Mouse (Mus musculus) heart, postnatal 10 days (tissue): ENCODE results near the gene Gm4567. TPM values are rescaled to one million over a fixed set of nuclear protein-coding genes. Genes with fewer than 3 reads are reported as not detected.
"Not testable (repeated sequence)": the region's sequence is repeated elsewhere in the genome, so short reads cannot be mapped to it uniquely, and the experiment has no call there.

Source experiments
- DNase-seq, 2 experiments: peaks; one replicate each; pipeline ENCODE4 v3.0.0; 2021
- intact Hi-C: fragments of 180-260 bp; cut with DNase I; formaldehyde crosslinking; loops from one replicate; pipeline ENCODE4 v1.15.1; 2025
- total RNA-seq, 2 experiments: library from RNA; stranded (reverse); gene quantifications; 2 replicates each; pipeline ENCODE4 v1.2.3; 2021

Gm4567 gene
- total RNA-seq = not detected

GRCm38 (mm10) chr7:22719610-22720009 lies at the start of gene Gm4567:
Gm4567 (minus strand) TSS chr7:22719710.
- intact Hi-C loops, DNase-seq: not testable (repeated sequence)

GRCm38 (mm10) chr7:22761397-22761796 lies 41.9 kb upstream of the Gm4567 start, which contains the start of gene Vmn1r157:
Vmn1r157 (plus strand) TSS chr7:22761697.
- DNase-seq, intact Hi-C loops: not testable (repeated sequence)

- intact Hi-C loops, DNase-seq: not testable (repeated sequence)
Measured at GRCm38 (mm10) chr7:22692217-22692616, 27.3 kb downstream of the Gm4567 start, which contains the start of gene Gm8693. Gm8693 (minus strand) TSS chr7:22692317.

Other genes with a start within 250 kb of the Gm4567 start
- gene Vmn1r151, start 220.0 kb downstream of the Gm4567 start, total RNA-seq = not detected
- gene Vmn1r152, start 196.7 kb downstream of the Gm4567 start, total RNA-seq = not detected
- gene Gm8677, start 184.8 kb downstream of the Gm4567 start, total RNA-seq = not detected
- gene Gm4201, start 154.4 kb downstream of the Gm4567 start, total RNA-seq = not detected
- gene Gm4565, start 131.6 kb downstream of the Gm4567 start, total RNA-seq = not detected
- not detected for gene Vmn1r155, start 61.7 kb downstream of the Gm4567 start, total RNA-seq
- gene Gm8693, start 27.4 kb downstream of the Gm4567 start, total RNA-seq = not detected
- not detected for gene Vmn1r157, start 42.0 kb upstream of the Gm4567 start, total RNA-seq
- not detected for gene Vmn1r158, start 71.1 kb upstream of the Gm4567 start, total RNA-seq
- gene Vmn1r159, start 123.9 kb upstream of the Gm4567 start, total RNA-seq = not detected
- not detected for gene Vmn1r160, start 151.5 kb upstream of the Gm4567 start, total RNA-seq